Mouse (Mus musculus) C2C12 (cell line): Measurements from ENCODE around the gene Ywhae. TPM values are rescaled to one million over a fixed set of nuclear protein-coding genes. Genes with fewer than 3 reads are reported as not detected.
"Not testable (repeated sequence)": the region's sequence is repeated elsewhere in the genome, so short reads cannot be mapped to it uniquely, and the experiment has no call there.

ENCODE experiments used
- H3K27me3 ChIP-seq: one replicate; pipeline ENCODE4 v1.6.1; 2011; ENCODE audit not compliant: control insufficient read depth, insufficient read depth, insufficient read length
- H3K36me3 ChIP-seq: one replicate; pipeline ENCODE4 v1.6.1; 2011; ENCODE audit not compliant: control insufficient read depth, insufficient read depth
- H3K4me3 ChIP-seq: one replicate; pipeline ENCODE4 v1.5.1; 2011; ENCODE audit warnings: mild to moderate bottlenecking, control low read depth; ENCODE audit not compliant: poor library complexity, insufficient read depth, severe bottlenecking
- H3K79me2 ChIP-seq: one replicate; pipeline ENCODE4 v1.6.1; 2011; ENCODE audit not compliant: control insufficient read depth, insufficient read depth
- H3K79me3 ChIP-seq: one replicate; pipeline ENCODE4 v1.6.1; 2011; ENCODE audit warnings: low read depth, control low read depth
- H3ac ChIP-seq: one replicate; pipeline ENCODE3; 2011; ENCODE audit warnings: low read depth; ENCODE audit not compliant: control insufficient read depth, insufficient read length
- CEBPB ChIP-seq: IDR thresholded peaks from one replicate; pipeline ENCODE4 v1.6.1; 2011; ENCODE audit warnings: low read depth, mild to moderate bottlenecking, control low read depth, moderate library complexity
- CTCF ChIP-seq: IDR thresholded peaks from one replicate; pipeline ENCODE4 v1.5.1; 2011; ENCODE audit not compliant: control insufficient read depth, insufficient read depth, insufficient read length
- FOSL1 ChIP-seq: IDR thresholded peaks from one replicate; pipeline ENCODE4 v1.8.0; 2011; ENCODE audit warnings: mild to moderate bottlenecking, low read length; ENCODE audit not compliant: poor library complexity, insufficient read depth, severe bottlenecking
- MAX ChIP-seq: IDR thresholded peaks from one replicate; pipeline ENCODE4 v1.6.1; 2011; ENCODE audit warnings: mild to moderate bottlenecking, control low read depth
- MYOD1 ChIP-seq: IDR thresholded peaks from one replicate; pipeline ENCODE4 v1.6.1; 2011; ENCODE audit warnings: low read depth; ENCODE audit not compliant: control insufficient read depth, insufficient read length
- MYOG ChIP-seq: IDR thresholded peaks from one replicate; pipeline ENCODE4 v1.6.1; 2011; ENCODE audit not compliant: control insufficient read depth, insufficient read length; ENCODE audit errors: extremely low read depth
- USF1 ChIP-seq: IDR thresholded peaks from one replicate; pipeline ENCODE4 v1.6.1; 2011; ENCODE audit warnings: low read depth, mild to moderate bottlenecking, control low read depth, moderate library complexity
- polyA plus RNA-seq: library from polyadenylated mRNA; unstranded; fragments of >200 nt; fragmentation: generic; extraction: Trizol; gene quantifications from one replicate; pipeline ENCODE4 v1.2.1, GENCODE M21; 2012; ENCODE audit warnings: missing spikeins

Ywhae gene
- polyA plus RNA-seq, 1 experiment, result 528 TPM

DNA sequence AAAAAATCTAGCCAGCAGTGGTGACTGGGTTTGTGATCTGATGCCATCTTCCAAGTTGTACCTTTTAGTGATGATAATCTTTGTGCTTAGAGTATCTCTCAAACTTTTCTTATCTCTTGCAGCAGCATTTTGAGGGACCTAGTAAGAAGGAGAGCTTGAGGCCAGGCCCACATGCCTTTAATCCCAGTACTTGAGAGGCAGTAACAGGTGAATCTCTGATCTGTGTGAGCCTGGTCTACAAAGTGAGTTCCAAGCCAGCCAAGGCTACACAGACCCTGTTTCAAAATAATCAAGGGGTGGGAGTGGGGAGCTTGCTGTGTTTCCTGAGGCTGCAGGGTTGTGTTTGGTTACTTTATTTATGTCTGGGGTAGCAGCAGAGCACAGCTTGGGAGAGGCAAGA is 41.6 kb upstream of the Ywhae start:
- Histone ChIP-seq H3K27me3 (no peaks in the 10 kb centered on the region), H3ac (no peak overlapping the region), H3K79me3 (peaks cover 85% of the 10 kb centered on the region), H3K79me2 (peaks cover 100% of the 10 kb centered on the region), H3K4me3 (no peak overlapping the region), H3K36me3 (peaks cover 81% of the 10 kb centered on the region)
- no peak for TF ChIP-seq FOSL1
- TF ChIP-seq MAX, result no peak
- TF ChIP-seq MYOD1, result no peak
- TF ChIP-seq USF1, result no peak
- TF ChIP-seq CTCF, result no peak
- no peak for TF ChIP-seq MYOG

DNA sequence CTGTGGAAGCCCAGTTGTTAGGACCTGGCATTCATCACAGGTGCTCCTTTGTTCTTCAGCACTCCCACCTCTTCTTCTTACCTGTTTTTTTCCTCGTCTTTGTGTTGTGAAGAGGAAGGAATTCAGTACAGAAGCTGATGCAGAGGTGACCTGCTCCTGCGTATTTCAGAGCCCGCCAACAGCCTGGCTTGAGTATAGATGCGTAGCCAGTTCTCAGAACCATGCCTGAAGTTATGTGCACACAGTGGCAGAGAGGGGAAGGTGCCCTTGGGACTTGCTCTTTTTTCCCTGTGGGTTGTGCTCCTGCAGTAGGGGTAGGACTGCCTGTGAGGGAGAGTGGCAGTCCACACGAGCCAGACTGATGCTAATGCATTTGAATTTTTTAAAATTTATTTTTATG is 39.1 kb upstream of the Ywhae start:
- peaks cover 100% of the 10 kb centered on the region for H3K79me2 ChIP-seq
- H3K4me3 ChIP-seq, result no peak overlapping the region
- H3ac ChIP-seq, result no peak overlapping the region
- H3K36me3 ChIP-seq, result peaks cover 98% of the 10 kb centered on the region
- no peaks in the 10 kb centered on the region for H3K27me3 ChIP-seq
- TF ChIP-seq MYOD1, result no peak
- no peak for TF ChIP-seq USF1
- TF ChIP-seq MAX, result no peak
- TF ChIP-seq FOSL1, result no peak
- TF ChIP-seq CTCF, result no peak
- no peak for TF ChIP-seq MYOG
- peaks cover 92% of the 10 kb centered on the region for H3K79me3 ChIP-seq

DNA sequence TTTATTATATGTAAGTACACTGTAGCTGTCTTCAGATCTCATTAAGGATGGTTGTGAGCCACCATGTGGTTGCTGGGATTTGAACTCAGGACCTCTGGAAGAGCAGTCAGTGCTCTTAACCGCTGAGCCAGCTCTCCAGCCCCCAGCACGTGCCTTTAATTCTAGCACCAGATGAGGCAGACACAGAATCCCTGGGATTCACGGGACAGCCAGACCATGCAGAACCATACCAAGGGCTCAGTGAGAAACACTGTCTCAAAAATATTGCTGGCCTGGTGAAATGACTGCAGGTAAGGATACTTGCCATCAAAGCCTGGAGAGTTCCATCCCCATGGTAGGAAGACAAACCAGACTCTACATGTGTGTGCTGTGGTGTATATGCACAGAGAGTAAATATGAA is 35.2 kb upstream of the Ywhae start:
- H3K79me2 ChIP-seq, result peaks cover 99% of the 10 kb centered on the region
- not testable (repeated sequence) for H3ac ChIP-seq, H3K27me3 ChIP-seq, H3K4me3 ChIP-seq
- peaks cover 78% of the 10 kb centered on the region for H3K79me3 ChIP-seq
- peaks cover 99% of the 10 kb centered on the region for H3K36me3 ChIP-seq

DNA sequence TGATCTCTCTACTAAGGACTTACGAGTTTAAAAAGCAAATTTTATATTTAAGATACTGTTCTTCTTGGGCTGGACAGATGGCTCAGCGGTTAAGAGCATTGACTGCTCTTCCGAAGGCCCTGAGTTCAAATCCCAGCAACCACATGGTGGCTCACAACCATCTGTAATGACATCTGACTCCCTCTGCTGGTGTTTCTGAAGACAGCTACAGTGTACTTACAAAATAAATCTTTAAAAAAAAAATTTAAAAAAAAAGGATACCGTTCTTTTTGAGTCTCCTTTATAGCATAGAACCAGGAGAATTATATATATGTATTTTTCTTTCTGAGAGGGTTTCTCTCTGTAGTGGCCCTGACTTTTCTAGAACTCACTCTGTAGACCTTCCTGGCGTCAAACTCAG is 32.1 kb upstream of the Ywhae start:
- Histone ChIP-seq H3ac (no peak overlapping the region), H3K4me3 (no peak overlapping the region), H3K36me3 (peaks cover 99% of the 10 kb centered on the region), H3K79me3 (peaks cover 54% of the 10 kb centered on the region), H3K79me2 (peaks cover 95% of the 10 kb centered on the region), H3K27me3 (no peaks in the 10 kb centered on the region)
- no peak for TF ChIP-seq CEBPB
- TF ChIP-seq MAX, result no peak
- TF ChIP-seq MYOD1, result no peak
- no peak for TF ChIP-seq CTCF
- no peak for TF ChIP-seq USF1
- no peak for TF ChIP-seq FOSL1
- no peak for TF ChIP-seq MYOG

DNA sequence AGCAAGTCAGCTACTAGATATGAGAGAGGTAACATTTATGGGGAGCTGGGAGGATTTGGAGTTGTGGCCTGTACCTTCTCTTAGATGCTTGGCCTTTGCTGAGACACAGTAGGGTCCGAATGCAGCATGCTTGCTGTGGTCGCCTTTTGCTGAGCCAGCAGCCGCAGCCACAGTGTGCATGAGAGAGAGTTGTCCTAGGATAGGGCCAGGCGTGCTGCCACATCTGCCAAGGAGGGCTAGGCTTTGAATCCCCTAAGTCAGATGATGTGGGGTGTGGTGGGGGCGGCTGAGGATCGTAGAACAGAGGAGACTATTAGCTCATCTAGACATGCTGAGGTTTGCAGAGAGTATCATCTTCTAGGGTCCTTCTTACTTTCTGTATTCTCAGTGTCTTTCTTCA is 29.9 kb upstream of the Ywhae start:
- peaks cover 73% of the 10 kb centered on the region for H3K79me2 ChIP-seq
- TF ChIP-seq FOSL1, result no peak
- no peak for TF ChIP-seq CTCF
- TF ChIP-seq MAX, result no peak
- no peak for TF ChIP-seq CEBPB
- no peak for TF ChIP-seq MYOD1
- TF ChIP-seq USF1, result no peak
- TF ChIP-seq MYOG, result no peak
- no peak overlapping the region for H3ac ChIP-seq
- no peaks in the 10 kb centered on the region for H3K27me3 ChIP-seq
- H3K79me3 ChIP-seq, result peaks cover 33% of the 10 kb centered on the region
- H3K4me3 ChIP-seq, result no peak overlapping the region
- H3K36me3 ChIP-seq, result peaks cover 89% of the 10 kb centered on the region

DNA sequence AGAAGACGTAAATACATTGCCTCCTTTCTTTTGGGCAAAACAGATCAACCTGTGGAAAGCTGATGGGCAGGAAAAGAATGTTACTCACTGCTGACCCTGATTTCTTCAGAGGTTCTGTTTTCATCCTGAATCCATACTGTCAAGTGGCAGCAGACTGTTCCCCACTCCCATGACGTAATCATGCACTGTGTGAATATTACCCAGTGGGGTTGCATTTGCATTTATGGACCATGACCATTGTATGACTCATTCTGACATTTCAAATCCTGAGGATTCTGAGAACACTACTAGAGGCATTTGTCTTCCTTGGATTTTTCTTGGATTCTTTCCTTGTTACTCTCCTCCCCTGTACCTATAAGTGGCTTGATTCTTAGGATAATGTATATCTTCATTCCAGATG is 28.9 kb upstream of the Ywhae start:
- no peak overlapping the region for H3K4me3 ChIP-seq
- H3ac ChIP-seq, result no peak overlapping the region
- TF ChIP-seq CEBPB (peak; percentile 59), MAX (no peak)
- no peaks in the 10 kb centered on the region for H3K27me3 ChIP-seq
- peaks cover 79% of the 10 kb centered on the region for H3K36me3 ChIP-seq
- H3K79me2 ChIP-seq, result peaks cover 63% of the 10 kb centered on the region
- peaks cover 24% of the 10 kb centered on the region for H3K79me3 ChIP-seq
